Mouse (Mus musculus): Measurements from ENCODE around the gene Ndufa7. TPM values are rescaled to one million over a fixed set of nuclear protein-coding genes. Genes with fewer than 3 reads are reported as not detected.

Gene Ndufa7
- polyA plus RNA-seq, 1 experiment: 158 TPM

GRCm38 (mm10) chr17:33799277-33799676 lies 25.1 kb upstream of the Ndufa7 start:
- WGBS: 24% methylated on average over 1 of the region's 1 CpGs
- TF ChIP-seq CTCF (IDR thresholded peaks at IDR 0.05; ENCODE audit: extremely low read depth, insufficient read depth, insufficient read length, insufficient replicate concordance) (no peak), POLR2A (IDR thresholded peaks at IDR 0.05; ENCODE audit: low read depth, low read length) (no peak)
- H3K4me3 ChIP-seq (ENCODE audit: extremely low read depth, insufficient read depth, insufficient read length): no peak overlapping the region
- no peaks in the 10 kb centered on the region for H3K27me3 ChIP-seq (ENCODE audit: control insufficient read depth, insufficient read depth, low read length)
- no peak overlapping the region for H3K27ac ChIP-seq (ENCODE audit: insufficient read depth, low read length)
- H3K36me3 ChIP-seq (ENCODE audit: control insufficient read depth, insufficient read depth, low read length): no peaks in the 10 kb centered on the region
- H3K4me1 ChIP-seq (ENCODE audit: control insufficient read depth, insufficient read depth, insufficient read length): no peaks in the 10 kb centered on the region
- DNase-seq (ENCODE audit: low read depth in 1 of 2, low spot score in 2 of 2): no peak

- H3K4me1 ChIP-seq (ENCODE audit: control insufficient read depth, insufficient read depth, insufficient read length): no peaks in the 10 kb centered on the region
- no peak for TF ChIP-seq CTCF (IDR thresholded peaks at IDR 0.05; ENCODE audit: extremely low read depth, insufficient read depth, insufficient read length, insufficient replicate concordance)
- TF ChIP-seq POLR2A (IDR thresholded peaks at IDR 0.05; ENCODE audit: low read depth, low read length): no peak
- no peak overlapping the region for H3K27ac ChIP-seq (ENCODE audit: insufficient read depth, low read length)
- 3% methylated on average over 2 of the region's 2 CpGs for WGBS
- no peak overlapping the region for H3K4me3 ChIP-seq (ENCODE audit: extremely low read depth, insufficient read depth, insufficient read length)
- no peaks in the 10 kb centered on the region for H3K27me3 ChIP-seq (ENCODE audit: control insufficient read depth, insufficient read depth, low read length)
- DNase-seq (ENCODE audit: low read depth in 1 of 2, low spot score in 2 of 2): no peak
- no peaks in the 10 kb centered on the region for H3K36me3 ChIP-seq (ENCODE audit: control insufficient read depth, insufficient read depth, low read length)
Observed at GRCm38 (mm10) chr17:33802221-33802620, 22.2 kb upstream of the Ndufa7 start.

DNA sequence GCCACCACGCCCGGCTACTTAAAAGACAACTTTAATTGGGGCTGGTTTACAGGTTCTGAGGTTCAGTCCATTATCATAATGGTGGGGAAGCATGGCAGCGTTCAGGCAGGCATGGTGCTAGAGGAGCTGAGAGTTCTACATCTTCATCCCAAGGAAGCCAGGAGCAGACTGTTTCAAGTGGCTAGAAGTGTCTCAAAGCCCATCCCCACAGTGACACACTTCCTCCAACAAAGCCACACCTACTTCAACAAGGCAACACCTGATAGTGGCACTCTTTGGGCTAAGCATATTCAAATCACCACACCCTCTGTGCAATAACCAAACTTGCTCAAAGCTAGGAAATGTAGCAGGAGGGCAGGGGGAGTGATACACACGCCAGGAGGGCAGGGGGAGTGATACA lies 20.2 kb upstream of the Ndufa7 start:
- Histone ChIP-seq H3K36me3 (ENCODE audit: control insufficient read depth, insufficient read depth, low read length) (no peaks in the 10 kb centered on the region), H3K27me3 (ENCODE audit: control insufficient read depth, insufficient read depth, low read length) (no peaks in the 10 kb centered on the region; the same call in 1 of the 2 replicates), H3K4me3 (ENCODE audit: extremely low read depth, insufficient read depth, insufficient read length) (no peak overlapping the region), H3K4me1 (ENCODE audit: control insufficient read depth, insufficient read depth, insufficient read length) (no peaks in the 10 kb centered on the region; the same call in 1 of the 2 replicates), H3K27ac (ENCODE audit: insufficient read depth, low read length) (no peak overlapping the region)
- no peak for DNase-seq (ENCODE audit: low read depth in 1 of 2, low spot score in 2 of 2)
- WGBS: 63% methylated on average over 4 of the region's 4 CpGs
- no peak for TF ChIP-seq POLR2A (IDR thresholded peaks at IDR 0.05; ENCODE audit: low read depth, low read length)
- no peak for TF ChIP-seq CTCF (IDR thresholded peaks at IDR 0.05; ENCODE audit: extremely low read depth, insufficient read depth, insufficient read length, insufficient replicate concordance)

DNA sequence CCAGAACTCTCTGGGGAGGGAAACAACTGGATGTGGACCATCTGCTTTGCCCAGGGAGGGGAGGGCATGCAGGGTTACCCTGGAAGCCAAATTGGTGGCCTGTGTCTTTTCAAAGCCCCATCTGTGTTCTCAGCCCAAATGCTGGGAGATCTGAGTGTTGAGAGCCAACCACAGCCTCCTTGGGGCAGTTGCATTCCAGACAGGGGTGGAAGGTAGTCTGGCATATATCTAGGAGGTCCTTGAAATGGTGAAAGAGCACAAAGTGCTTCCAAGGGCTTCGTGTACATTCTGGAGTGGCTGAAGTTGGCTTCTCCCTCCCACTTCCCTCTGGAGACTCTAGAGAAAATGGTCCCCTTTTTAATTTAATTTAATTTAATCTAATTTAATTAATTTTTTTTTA lies 19.6 kb upstream of the Ndufa7 start:
- Histone ChIP-seq H3K4me1 (ENCODE audit: control insufficient read depth, insufficient read depth, insufficient read length) (no peaks in the 10 kb centered on the region; the same call in 1 of the 2 replicates), H3K27ac (ENCODE audit: insufficient read depth, low read length) (no peak overlapping the region), H3K36me3 (ENCODE audit: control insufficient read depth, insufficient read depth, low read length) (no peaks in the 10 kb centered on the region), H3K27me3 (ENCODE audit: control insufficient read depth, insufficient read depth, low read length) (no peaks in the 10 kb centered on the region; the same call in 1 of the 2 replicates), H3K4me3 (ENCODE audit: extremely low read depth, insufficient read depth, insufficient read length) (no peak overlapping the region)
- DNase-seq (ENCODE audit: low read depth in 1 of 2, low spot score in 2 of 2): no peak
- 55% methylated on average over 1 of the region's 1 CpGs for WGBS
- TF ChIP-seq CTCF (IDR thresholded peaks at IDR 0.05; ENCODE audit: extremely low read depth, insufficient read depth, insufficient read length, insufficient replicate concordance) (no peak), POLR2A (IDR thresholded peaks at IDR 0.05; ENCODE audit: low read depth, low read length) (no peak)

DNA sequence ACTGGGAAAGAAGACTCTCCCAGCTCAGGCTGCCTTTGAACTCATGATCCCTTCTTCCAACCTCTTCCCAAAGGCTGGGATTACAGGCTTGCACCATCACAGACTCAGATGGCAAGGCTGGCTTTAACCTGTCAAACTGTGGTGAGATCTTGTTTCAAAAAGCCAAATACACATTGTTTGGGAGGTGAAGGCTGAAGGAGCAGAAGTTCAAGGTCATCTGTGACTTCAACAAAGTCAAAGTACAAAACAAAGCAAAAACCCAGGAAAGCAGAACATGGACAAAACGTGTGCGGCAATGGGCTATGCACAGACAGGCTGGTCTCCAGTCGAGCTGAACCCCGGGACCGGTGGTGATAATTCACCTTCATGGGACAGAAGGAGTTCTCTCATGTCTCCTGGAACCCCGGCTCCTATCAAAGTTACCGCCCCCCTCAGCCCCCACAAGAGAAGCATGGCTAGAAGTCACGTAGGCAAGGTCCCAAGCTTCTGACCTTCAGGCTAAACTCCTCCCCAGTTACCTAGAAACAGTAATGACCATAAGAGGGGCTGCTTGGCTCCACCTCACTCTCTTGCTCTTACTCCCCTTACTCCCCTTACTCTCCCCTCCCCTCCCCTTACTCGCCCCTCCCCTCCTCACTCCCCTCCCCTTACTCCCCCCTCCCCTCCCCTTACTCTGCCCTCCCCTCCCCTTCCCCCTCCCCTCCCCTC lies 17.0 kb upstream of the Ndufa7 start:
- H3K4me1 ChIP-seq (ENCODE audit: control insufficient read depth, insufficient read depth, insufficient read length): peaks cover 4% of the 10 kb centered on the region
- WGBS: 77% methylated on average over 8 of the region's 9 CpGs
- no peak for DNase-seq (ENCODE audit: low read depth in 1 of 2, low spot score in 2 of 2)
- no peak overlapping the region for H3K4me3 ChIP-seq (ENCODE audit: extremely low read depth, insufficient read depth, insufficient read length)
- no peaks in the 10 kb centered on the region for H3K36me3 ChIP-seq (ENCODE audit: control insufficient read depth, insufficient read depth, low read length)
- peaks cover 7% of the 10 kb centered on the region for H3K27me3 ChIP-seq (ENCODE audit: control insufficient read depth, insufficient read depth, low read length)
- H3K27ac ChIP-seq (ENCODE audit: insufficient read depth, low read length): no peak overlapping the region
- TF ChIP-seq POLR2A (IDR thresholded peaks at IDR 0.05; ENCODE audit: low read depth, low read length) (no peak), CTCF (IDR thresholded peaks at IDR 0.05; ENCODE audit: extremely low read depth, insufficient read depth, insufficient read length, insufficient replicate concordance) (no peak)

DNA sequence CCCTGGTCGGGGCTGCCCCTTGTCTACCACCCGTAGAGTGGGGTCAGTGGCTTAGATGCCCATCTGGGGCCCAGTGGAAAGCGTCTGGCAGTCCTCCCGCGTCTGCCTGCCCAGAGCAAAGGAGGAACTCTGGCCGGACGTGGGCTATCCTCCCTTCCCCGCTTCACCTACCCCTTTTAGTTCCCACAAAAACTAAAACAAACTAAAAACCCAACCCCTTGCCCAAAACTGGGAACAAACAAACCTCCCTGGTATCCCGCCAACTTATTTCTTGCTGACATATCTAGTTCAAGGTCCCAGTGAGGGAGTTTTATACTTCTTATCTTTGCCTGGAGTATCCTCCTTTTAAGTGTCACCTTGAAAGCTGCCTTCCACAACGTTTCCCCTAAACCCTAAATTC lies 16.2 kb upstream of the Ndufa7 start:
- H3K4me3 ChIP-seq (ENCODE audit: extremely low read depth, insufficient read depth, insufficient read length): no peak overlapping the region
- WGBS: 10% methylated on average over 10 of the region's 10 CpGs
- TF ChIP-seq POLR2A (IDR thresholded peaks at IDR 0.05; ENCODE audit: low read depth, low read length): no peak
- no peak for TF ChIP-seq CTCF (IDR thresholded peaks at IDR 0.05; ENCODE audit: extremely low read depth, insufficient read depth, insufficient read length, insufficient replicate concordance)

More for the DNA sequence above, 16.2 kb upstream of the Ndufa7 start:
- no peak overlapping the region for H3K27ac ChIP-seq (ENCODE audit: insufficient read depth, low read length)
- no peak for DNase-seq (ENCODE audit: low read depth in 1 of 2, low spot score in 2 of 2)
- peaks cover 7% of the 10 kb centered on the region for H3K27me3 ChIP-seq (ENCODE audit: control insufficient read depth, insufficient read depth, low read length)
- H3K36me3 ChIP-seq (ENCODE audit: control insufficient read depth, insufficient read depth, low read length): no peaks in the 10 kb centered on the region
- H3K4me1 ChIP-seq (ENCODE audit: control insufficient read depth, insufficient read depth, insufficient read length): peaks cover 4% of the 10 kb centered on the region

All from spleen, adult 2 months (tissue).